Mouse (Mus musculus): ENCODE data around the gene Map2.

Map2 gene

DNA sequence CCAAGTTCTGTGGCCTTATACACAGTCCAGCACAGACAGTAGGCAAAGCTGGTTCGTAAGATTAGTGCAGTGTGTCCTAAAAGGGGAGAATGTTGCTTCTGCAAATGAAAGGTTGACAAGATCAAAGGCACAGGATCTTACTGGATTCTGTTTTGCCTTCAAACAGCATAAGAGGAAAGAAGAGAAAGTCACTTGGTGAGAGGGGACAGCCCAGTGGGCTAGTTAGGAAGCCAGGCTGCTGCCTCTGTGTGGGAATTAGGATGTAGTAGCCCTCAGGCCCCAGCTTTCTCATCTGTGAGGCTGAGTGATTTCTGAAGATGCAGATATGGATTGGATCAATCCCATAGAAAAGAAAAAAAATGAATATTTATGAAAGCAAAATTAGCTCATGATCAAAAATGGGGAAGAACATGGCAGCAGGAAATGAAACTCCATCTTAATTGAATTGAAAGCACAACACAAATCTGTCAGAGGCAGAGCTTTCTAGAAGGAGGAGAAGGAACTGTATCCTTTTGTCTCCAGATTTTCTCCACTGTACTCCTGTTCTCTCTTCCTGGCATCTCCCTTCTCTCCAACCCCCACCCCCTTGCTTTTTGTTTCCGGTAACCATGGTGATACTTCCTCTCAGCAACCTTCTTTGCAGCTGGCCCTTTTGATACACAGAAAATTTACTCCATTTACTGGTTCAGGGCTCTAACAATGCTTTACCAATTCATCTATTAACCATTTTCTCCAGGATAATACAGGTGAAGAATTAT lies 145.5 kb downstream of the Map2 start:
- no peak for DNase-seq (ENCODE audit: low spot score)

DNA sequence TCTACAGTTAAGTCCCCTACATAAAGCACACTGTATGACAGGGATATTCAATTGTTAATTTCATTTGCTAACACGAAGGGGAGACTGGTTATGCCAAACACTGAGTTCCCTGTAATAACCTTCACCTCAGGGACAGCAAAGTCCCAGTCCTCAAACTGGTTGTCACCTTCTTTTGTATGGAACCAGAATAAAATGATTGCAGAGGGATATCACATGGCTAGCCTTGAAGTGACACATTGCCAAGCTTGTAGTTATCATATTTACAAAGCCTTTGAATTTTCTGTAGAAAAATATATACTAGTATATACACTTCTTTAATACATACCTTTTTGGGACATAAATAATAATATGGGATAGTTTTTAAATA lies 146.0 kb downstream of the Map2 start:
- no peak for DNase-seq (ENCODE audit: low spot score)

DNA sequence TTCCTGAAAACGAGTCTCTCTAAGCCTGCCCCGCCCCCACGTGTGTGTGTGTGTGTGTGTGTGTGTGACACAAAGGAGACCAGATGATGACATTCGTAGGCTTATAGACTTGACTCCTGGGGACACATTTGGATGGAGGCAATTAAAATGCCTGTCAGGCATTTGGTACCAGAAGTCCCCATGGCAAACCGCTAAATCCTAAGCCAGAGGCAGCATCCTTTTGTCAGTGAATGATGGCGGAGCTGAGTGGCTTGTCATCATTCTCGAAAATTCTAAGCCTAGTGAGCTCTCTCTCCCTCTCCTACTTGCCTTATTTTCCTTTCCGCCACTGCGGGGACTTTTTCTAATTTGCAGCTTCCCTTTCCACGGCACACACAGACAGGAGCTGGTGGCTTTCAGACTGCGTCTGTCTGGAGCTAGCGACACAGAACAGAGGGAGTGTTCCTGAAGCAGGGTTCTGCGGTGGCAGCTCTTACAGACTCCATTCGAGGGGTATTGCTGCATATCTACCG lies 146.6 kb downstream of the Map2 start:
- no peak for DNase-seq (ENCODE audit: low spot score)

DNA sequence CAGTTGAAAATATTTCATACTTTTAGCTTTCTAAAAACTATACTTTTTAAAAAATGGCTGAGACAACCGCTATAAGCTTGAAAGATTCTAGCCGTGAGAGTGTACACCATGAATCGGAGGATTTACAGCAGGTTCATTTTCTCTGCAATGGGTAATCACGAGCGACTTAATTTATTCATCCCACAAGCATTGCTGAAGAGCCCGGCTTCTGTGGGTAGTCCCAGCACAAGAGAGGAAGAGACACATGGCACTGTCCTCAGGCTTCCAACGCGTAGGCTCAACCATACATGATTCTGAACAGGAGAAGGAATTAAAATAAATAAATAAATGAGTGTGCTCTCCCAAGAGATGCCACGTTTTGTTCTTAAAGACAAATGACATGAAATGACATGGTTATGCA lies 148.4 kb downstream of the Map2 start:
- DNase-seq (ENCODE audit: low spot score): no peak

DNA sequence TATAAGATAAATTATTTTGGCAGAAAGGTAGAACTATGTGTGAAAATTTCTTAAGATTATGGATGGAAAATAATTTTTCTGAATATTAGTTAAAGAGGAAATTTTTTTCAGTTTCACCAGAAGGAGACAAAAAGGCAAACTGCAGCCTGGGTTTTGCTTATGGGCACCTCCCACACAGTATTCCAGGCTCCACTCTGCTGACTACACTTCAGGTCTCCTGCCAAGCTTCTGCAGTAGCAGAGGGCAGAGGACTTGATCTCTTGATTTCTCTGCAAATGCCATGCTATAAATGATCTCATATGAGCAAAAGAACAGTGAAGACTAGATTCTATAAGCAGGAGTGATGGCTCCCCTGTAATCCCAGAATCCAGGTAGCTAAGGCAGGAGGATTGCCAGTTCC lies 149.9 kb downstream of the Map2 start:
- no peak for DNase-seq (ENCODE audit: low spot score)

DNA sequence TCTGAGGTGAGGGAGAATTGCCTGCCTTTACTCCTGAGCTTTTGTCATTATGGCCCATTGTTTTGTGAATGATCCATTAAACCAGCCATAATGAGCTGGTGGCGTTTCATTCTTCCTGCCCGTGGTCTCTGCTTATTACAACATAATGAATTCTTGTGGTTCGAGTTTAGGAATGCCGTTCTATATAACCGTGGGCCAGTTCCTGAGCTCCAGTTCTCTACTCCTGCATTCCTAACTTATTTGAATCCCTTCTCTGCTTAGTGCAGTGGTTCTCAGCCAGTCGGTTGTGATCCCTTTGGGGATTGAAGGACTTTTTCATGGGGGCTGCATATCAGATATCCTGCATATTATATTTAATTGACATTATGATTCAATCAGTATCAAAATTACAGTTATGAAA lies 153.9 kb downstream of the Map2 start:
- no peak for DNase-seq (ENCODE audit: low spot score)

DNA sequence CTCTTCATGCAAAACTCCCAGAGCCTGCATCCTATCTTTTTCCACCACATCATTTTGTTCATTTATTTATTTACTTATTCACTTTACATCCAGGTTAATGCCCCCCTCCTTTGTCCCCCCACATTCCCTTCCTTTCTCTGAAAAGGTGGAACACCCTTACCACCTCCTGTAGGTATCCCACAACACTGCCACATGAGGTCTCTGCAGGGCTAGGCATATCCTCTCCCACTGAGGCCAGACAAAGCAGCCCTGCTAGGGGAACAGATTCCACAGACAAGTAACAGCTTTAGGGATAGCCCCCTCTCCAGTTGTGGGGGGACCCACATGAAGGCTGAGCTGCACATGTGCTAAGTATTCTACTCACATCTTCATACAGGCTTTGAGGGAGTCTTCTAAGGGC lies 154.5 kb downstream of the Map2 start:
- DNase-seq (ENCODE audit: low spot score): no peak

DNA sequence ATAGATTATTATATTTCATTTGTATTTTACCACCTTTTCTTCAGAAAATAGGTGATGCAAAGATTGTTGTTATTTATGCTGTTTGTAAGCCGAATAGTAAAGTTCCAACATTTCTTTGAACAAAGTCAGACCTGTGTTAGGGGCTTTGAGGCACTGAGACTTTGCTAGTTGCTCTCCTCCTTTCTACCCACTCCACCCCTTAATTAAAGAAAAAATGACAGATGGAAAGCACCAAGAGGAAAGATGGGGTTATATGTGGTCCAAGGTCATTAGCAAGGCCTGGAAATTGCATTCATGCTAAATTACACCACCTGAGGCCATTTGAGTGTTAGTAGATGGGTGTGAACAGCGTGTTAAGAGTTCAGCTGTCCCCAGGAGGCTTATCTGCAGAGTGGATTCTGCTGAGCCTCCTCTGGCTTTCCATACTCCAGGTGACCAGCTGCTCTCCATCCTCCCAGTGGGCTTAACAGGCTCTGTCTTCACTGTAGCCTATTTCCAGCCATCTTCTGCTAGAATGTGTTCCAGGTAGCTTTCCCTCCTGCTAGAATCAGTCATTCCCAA lies 160.7 kb downstream of the Map2 start:
- no peak for DNase-seq (ENCODE audit: low spot score)

DNA sequence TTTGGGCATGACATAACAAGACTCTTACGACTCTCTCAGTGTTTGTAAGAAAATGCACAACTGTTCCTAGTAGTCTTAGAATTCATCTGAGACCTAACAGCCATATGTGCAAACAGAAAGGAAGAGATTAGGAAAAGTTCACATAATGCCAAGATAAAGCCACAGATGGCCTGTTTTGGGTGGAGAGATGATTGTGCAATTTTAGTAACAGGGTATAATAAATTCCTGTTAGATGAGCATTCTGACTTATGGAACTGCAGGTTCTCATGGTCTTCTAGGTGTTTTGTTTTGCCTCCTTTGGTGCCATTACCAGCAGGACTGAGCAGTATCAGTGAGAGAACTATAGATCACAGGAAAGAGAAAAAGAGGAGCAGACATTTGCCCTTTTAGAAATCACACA lies 164.1 kb downstream of the Map2 start:
- no peak for DNase-seq (ENCODE audit: low spot score)

DNA sequence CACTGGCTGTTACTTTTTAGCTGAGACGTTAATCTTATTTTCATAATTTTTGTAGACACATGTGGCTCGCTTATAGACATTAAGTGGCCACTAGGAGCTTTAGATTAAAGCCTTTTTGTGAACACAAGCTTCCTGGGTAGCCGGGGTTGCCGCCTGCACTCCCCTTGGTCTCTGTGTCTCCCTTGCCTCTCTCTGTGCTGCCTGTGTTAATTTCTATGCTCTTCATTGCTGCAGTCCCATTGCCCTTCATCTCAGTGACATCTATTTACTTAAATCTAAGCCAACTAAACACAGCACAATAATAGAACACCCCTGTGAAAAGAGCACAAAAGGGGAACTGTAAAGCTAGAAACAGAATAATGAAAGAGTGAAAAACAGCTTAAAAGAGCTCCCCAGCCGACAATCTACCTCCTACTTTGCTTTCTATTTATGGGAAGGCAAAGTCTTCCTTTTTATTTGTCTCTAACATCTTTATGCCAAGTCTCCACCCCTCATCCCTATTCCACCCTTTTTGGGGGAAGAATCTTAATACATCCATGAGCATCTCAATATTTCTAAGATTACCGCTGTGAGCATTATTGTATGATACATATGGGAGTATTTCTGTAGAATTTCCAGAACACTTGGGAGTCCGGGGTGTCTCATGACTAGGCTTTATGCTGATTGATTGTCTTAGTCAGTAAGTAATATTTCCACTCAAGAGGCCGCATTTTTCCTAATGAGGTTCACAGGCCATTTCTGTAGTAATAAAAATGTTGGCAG lies 173.5 kb downstream of the Map2 start:
- no peak for DNase-seq (ENCODE audit: low spot score)

DNA sequence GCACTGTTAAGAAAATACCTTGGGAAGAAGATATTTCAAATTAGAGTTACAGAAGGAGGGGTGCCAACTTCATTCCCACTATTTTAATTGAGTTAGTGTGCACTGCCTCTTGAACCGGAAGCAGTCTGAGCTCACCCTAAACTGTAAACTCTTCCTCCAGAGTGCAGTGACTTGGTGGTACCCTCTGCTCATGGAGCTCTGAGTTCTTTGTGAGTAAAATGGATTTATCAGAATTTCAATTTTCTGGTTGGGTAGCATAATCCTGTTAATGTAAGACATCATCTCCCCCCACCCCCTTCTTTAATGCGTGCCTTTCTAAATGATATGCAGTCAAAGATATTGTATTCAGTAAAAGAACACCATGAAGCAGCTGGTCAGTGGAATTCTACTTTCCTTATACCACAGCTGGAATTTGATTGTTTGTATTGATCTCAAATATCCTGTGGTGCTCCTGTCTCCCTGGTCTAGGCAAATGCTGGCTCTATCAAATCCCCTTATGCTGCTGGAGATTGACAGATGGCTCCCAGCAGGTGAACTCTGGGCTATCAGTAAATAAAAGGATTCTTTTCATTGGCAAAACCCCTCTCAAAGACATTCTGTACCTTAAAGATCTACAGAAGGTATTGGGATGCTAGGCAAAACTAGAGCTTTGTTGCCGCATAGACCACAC lies 174.2 kb downstream of the Map2 start:
- DNase-seq (ENCODE audit: low spot score): no peak

DNA sequence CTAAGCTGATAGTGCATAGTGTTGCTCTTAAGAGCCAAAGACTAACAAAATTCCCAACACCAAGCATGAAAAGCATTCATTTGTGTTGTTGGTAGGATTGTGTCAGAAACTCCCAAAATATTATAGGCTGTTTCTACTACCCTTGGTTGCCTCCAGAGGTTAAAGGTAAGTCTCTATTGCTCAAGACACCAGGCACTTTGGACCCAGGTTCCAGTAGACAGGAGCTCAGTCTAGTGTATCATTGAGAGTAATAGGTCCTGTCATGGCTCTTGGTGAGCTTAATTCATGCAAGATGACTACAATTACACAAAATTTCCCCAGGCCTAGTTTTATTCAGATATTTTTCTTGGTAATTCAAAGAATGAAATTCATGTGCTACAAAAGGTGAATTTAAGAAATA lies 176.3 kb downstream of the Map2 start:
- no peak for DNase-seq (ENCODE audit: low spot score)

DNA sequence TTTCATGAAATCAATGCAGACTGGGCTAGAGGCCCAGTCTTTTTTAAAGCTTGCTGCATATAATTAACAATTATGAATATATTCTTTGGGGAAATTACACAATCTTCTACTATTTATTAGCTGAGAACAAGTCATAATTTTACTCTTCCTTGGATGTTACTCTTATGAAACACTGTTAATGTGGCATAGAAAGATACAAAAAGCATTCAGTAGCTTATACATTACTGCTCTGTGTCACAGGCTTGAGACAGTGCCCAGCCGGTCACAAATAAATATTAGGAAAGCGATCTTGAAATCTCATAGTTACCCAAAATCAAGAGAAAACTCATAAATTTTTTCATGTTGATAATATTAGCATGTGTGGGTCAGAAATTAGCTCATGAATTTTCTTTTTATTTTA lies 186.7 kb downstream of the Map2 start:
- DNase-seq (ENCODE audit: low spot score): no peak

DNA sequence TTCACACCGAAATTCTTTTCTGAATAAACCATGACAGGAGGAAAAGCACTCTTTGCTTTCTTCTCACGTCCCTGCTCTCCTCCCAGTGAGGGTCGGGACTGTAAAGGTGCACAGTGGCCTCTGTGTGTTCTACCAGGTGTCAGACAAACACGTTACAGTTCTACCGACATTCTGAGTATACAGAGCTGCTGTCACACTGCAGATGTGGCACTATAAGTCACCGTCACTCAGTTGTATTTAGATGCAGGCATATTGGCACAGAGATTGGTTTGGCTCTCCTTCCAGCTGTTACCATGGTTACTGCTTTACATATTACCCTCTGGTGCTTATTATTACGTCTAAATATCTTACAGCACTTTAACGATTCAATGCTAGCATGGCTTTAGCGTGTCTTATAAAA lies 188.2 kb downstream of the Map2 start:
- no peak for DNase-seq (ENCODE audit: low spot score)

DNA sequence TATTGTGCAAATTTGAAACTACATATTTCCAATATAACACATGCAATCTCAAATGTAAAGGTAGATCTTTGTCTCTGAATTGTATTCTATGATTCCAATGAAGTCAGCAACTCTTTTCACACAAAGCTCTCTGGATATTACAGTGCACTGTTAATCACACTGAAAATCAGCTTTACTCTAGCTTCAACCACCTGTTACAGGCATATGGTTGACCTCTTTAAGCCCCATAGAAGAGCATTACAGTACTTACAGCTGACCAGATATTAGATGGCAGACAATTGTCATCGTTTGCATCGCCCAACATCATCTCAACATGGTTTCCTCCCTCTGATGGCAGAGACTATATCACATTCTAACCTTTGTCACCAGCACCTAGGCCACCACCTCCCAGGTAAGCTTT lies 189.3 kb downstream of the Map2 start:
- DNase-seq (ENCODE audit: low spot score): no peak

DNA sequence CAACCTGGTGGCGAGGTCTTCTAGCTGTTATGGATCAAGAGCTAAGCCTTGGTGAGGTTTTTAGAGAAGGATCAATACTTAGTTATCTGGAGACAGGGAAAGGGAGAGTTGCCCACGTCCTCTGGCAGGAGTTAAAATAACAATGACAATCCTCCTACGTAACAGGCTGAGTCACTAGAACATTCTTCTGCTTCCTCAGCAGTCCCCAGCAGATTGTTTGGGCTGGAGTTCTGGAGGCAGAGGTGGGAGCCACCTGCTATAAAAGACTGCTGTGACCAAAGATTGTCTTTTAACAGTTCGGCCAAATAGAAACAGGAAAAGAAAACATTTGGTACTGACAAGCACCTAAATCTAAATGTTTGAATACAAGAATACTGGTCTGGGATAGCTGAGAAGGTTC lies 190.5 kb downstream of the Map2 start:
- no peak for DNase-seq (ENCODE audit: low spot score)

DNA sequence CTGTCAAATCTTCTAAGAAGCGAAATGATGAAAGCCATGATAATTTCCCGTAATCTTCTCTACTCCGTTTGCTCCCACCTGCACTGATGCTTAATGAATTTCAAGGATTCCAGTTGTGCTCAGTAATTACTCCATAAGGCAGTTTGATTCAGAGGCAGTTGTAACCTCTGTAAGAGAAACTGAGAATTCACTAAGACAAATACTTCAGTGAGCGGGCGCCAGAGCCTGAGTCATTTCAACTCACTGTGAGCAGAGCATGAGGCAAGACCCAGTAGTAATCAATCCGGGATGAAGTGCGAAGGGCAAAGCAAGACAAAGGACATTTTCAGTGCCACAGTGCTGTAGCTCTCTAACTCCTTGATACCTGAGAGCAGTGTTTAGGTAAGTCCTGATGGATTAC lies 194.4 kb downstream of the Map2 start:
- no peak for DNase-seq (ENCODE audit: low spot score)

DNA sequence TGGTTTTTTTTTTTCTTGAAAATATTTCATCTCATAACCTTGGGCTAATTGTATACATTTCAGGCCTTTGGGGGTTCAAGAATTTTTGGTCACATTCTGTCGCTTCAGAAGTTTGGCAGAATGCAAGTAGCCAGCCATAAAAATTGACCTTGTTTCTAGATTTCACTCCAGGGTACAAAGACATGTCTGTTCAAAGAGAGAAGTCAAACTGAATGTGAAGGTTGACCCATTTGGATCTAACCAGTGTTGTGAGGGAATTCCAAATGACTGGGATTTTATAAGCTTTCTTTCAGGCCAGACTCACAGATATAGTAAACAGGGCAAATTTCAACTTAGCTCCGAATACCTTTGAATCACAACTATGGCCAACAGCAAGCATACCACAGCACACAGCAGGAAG lies 196.3 kb downstream of the Map2 start:
- DNase-seq (ENCODE audit: low spot score): no peak

DNA sequence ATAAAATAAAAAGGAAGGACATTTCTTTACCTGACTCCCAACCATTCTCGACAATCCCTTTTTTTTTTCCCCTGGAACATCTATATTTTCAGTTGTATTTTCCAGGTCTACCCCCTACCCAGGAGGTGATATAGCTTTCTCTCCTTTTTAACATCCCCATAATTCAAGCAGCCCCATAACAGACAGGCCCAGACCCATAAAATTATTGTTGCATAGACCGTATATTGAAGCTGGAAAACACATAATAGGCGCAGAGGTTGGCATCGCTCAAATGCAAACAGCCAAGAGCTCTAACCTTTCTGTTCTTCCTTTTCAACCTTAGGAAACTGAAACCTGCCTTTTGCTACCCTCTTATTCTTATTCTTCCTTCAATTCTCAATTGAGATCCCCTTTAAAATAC lies 211.2 kb downstream of the Map2 start:
- DNase-seq (ENCODE audit: low spot score): no peak

DNA sequence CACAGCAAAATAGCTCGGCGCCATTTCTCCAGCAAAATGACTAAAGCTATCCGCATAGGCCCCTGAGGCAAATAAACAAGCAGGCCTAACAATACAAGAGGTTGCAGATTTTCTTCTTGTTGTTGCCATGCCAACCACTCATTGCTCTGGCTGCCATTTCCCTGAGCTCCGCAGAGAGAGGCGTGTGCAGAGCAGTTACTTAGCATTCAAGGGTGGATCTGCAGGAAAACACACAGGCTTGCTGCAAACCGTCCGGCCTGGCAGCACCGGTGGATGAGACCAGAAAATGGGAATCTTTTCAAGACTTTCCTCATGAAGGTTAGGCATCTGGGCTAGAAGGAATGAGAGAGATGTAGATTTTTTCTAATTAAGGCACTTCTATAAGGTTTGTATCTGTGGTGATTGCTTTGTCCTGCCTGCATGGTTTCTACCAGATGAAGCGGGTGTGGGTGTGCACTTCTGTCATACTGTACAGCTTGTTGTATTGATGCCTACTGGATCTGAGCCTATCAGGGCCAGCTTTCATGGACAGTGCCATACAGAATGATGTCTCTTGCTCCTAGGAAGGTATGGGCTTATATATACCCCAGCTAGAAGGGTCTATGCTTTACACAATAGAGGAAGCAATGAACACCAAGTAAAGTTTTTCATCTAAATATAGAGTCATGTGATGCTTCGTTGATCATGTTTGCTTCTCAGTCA lies 211.8 kb downstream of the Map2 start:
- no peak for DNase-seq (ENCODE audit: low spot score)

DNA sequence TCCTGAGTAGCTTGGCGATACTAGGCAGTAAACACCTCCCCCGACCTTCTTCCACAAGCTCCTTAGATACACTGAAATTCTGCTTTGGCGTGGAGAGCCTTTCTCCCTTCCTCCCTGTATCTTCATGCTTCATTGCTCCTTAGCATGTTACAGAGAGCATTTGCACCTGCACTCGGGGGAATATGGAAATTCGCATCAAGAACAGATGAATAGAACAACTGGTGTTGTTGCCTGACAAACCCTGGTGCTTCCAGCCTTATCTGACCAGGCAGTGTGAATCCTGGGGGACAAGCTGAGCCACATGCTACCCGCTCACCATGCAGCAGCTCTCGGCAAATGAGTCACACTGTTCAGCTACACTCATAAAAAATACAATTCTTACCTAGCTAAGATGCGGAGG lies 213.5 kb downstream of the Map2 start:
- no peak for DNase-seq (ENCODE audit: low spot score)

DNA sequence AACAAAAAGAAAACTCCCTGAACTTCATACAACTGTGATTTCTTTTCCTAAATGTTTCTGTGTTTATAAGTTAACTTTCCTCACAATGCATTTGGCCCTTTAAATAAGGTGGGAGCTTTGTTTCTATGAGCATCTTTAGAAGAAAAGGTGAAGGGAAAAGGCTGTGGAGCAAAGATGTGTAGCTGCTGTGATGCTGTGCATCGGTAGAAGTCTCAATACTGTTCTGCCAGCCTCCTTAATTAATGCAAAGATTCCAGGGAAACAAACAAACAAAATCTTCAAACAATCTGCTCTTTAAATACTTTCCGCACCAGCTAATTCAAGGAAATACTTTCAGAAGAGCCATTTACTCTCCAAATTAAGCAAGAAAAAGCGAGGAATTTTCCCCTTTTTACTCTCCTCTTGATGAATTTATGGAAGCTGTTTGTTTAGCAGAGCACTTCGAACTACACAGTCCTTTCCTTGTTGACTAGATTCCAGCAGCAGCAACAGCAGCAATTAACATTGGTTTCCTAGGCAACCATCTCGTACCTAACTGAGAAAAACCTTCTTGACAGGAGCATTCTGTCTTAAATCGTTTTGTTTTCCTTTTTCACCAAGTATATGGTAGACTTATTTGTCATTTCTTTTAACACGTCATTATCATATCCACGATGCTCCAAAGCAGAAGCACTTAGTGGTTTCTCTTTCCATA lies 220.0 kb downstream of the Map2 start:
- DNase-seq (ENCODE audit: low spot score): no peak

All from ovary, adult 18-20 months (tissue).